Mouse (Mus musculus) embryonic facial prominence, embryonic 15.5 days (tissue): ENCODE measurements around the gene Clec2d. TPM values are rescaled to one million over a fixed set of nuclear protein-coding genes. Genes with fewer than 3 reads are reported as not detected.
"Not testable (repeated sequence)": the region's sequence is repeated elsewhere in the genome, so short reads cannot be mapped to it uniquely, and the experiment has no call there.

Source experiments
- ATAC-seq: fragments of 200-750 bp; cut with Nextera tagmentation; 2 replicates; pipeline ENCODE4 v1.8.0; 2017; ENCODE audit warnings: low read depth, moderate TSS enrichment; ENCODE audit not compliant: insufficient number of reproducible peaks, low FRiP score, low TSS enrichment
- H3K27ac ChIP-seq: fragments of 300-500 bp; sonication (generic); replicated peaks from 2 replicates; pipeline ENCODE4 v1.5.1; 2015; ENCODE audit warnings: mild to moderate bottlenecking, inconsistent platforms
- H3K27me3 ChIP-seq: fragments of 300-500 bp; sonication (generic); 2 replicates; pipeline ENCODE4 v1.6.1; 2015; ENCODE audit warnings: inconsistent platforms
- H3K36me3 ChIP-seq: fragments of 300-500 bp; sonication (generic); 2 replicates; pipeline ENCODE4 v1.6.1; 2015; ENCODE audit warnings: mild to moderate bottlenecking, inconsistent platforms
- H3K4me1 ChIP-seq: fragments of 300-500 bp; sonication (generic); 2 replicates; pipeline ENCODE4 v1.6.1; 2015; ENCODE audit warnings: inconsistent platforms
- H3K4me2 ChIP-seq: fragments of 300-500 bp; sonication (generic); replicated peaks from 2 replicates; pipeline ENCODE4 v1.6.1; 2015; ENCODE audit warnings: mild to moderate bottlenecking, inconsistent platforms
- H3K4me3 ChIP-seq: fragments of 300-500 bp; sonication (generic); replicated peaks from 2 replicates; pipeline ENCODE4 v1.5.1; 2015; ENCODE audit warnings: mild to moderate bottlenecking, inconsistent platforms
- H3K9ac ChIP-seq: fragments of 300-500 bp; sonication (generic); 2 replicates; pipeline ENCODE4 v1.6.1; 2015; ENCODE audit warnings: inconsistent platforms
- H3K9me3 ChIP-seq: fragments of 300-500 bp; sonication (generic); replicated peaks from 2 replicates; pipeline ENCODE4 v1.6.1; 2016; ENCODE audit warnings: inconsistent platforms
- WGBS: fragments of 180-500 bp; shearing (Covaris S2); methylation state at CpG from one replicate; pipeline ENCODE4 v1.1.7; 2015; 5-methylcytosine and 5-hydroxymethylcytosine counted together
- polyA plus RNA-seq: library from polyadenylated mRNA; unstranded; fragments of >200 nt; fragmentation: Nextera tagmentation; extraction: Ambion mirVana; gene quantifications from 2 replicates; pipeline ENCODE4 v1.2.1, GENCODE M21; 2015

Clec2d gene
- polyA plus RNA-seq, 1 experiment from 2014 or later: 0.80 TPM

DNA sequence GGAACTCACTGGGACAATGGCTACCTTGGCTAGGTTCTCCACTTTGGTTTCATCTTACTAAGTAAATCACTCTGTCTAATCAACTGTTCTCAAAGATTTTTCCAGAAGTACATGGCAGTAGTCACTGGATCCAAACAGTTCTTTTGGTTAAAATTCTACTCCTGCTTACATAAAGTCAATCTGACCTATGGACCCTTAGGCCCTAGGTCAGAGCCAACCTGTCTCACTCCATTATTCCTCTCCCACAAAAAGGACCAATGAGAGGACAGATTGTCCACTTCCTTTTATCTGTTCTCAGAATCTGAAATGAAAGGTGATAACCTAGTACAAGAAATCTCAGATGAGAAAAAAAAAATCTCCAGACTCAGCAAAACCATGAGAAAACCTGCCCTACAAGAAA, 4.8 kb upstream of the Clec2d start:
- ATAC-seq: no peak
- no peak overlapping the region for H3K4me3 ChIP-seq
- no peaks in the 10 kb centered on the region for H3K9me3 ChIP-seq

DNA sequence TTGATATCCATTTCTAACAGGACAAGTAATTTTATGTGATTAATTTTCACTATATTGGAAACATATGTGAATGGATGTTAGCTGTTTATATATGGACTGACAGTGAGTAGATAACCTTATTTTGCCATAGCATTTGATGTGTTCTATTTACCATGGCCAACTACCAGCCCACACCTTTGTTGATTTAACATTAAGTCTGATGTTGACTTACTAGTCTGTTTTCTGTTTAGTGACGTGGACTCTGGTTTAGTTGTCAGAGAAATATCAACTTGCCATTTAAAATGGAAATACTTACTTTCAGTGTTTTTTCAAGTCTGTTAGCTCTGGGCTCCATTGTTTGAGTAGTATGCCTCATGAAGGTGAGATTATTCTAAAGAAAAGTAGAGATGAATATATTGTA, 3.8 kb upstream of the Clec2d start:
- no peaks in the 10 kb centered on the region for H3K27me3 ChIP-seq
- no peak overlapping the region for H3K9ac ChIP-seq
- no peak for ATAC-seq
- no peak overlapping the region for H3K27ac ChIP-seq
- no peaks in the 10 kb centered on the region for H3K36me3 ChIP-seq
- H3K4me3 ChIP-seq: no peak overlapping the region
- H3K9me3 ChIP-seq: no peaks in the 10 kb centered on the region
- H3K4me1 ChIP-seq: no peaks in the 10 kb centered on the region
- no peak overlapping the region for H3K4me2 ChIP-seq
- WGBS: 60% methylated on average over 1 of the region's 1 CpGs

More for the DNA sequence above, 4.8 kb upstream of the Clec2d start:
- Histone ChIP-seq H3K27me3 (no peaks in the 10 kb centered on the region), H3K27ac (no peak overlapping the region), H3K36me3 (no peaks in the 10 kb centered on the region), H3K4me2 (no peak overlapping the region), H3K9ac (no peak overlapping the region), H3K4me1 (no peaks in the 10 kb centered on the region)

DNA sequence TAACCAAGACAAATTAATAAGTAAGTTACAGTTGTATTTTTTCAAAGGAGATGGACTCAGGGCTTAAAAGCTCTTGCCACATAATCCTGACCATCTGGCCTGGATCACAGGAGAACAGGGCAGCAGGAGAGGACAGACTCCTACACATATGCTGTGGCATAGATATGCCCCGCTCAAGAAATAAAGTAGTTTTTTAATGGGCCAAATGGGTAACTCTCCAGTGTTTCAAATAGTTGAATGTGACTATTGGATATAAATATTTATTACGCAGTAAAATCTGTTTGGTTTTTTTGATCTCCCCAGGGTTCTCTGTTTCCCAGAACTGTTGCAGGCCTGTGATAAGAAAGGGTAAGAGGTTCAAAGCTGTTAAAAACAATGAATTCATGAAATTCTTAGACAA, 1.1 kb upstream of the Clec2d start:
- Histone ChIP-seq H3K4me2 (no peak overlapping the region), H3K9me3 (no peaks in the 10 kb centered on the region), H3K4me3 (no peak overlapping the region), H3K4me1 (no peaks in the 10 kb centered on the region), H3K27me3 (no peaks in the 10 kb centered on the region), H3K27ac (no peak overlapping the region), H3K9ac (no peak overlapping the region), H3K36me3 (no peaks in the 10 kb centered on the region)
- ATAC-seq: no peak
- WGBS: 77% methylated on average over 2 of the region's 2 CpGs

DNA sequence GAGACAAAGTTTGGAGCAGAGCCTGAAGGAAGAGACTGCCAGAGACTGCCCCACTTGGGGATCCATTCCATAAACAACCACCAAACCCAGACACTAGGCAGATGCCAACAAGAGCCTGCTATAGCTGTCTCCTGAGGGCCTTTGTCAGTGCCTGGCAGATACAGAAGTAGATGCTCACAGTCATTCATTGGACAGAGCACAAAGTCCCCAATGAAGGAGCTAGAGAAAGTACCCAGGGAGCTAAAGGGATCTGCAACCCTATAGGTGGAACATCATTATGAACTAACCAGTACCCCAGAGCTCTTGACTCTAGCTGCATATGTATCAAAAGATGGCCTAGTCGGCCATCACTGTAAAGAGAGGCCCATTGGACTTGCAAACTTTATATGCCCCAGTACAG, 584 bp upstream of the Clec2d start:
- not testable (repeated sequence) for H3K4me2 ChIP-seq, H3K27ac ChIP-seq, H3K9me3 ChIP-seq, H3K9ac ChIP-seq, H3K4me1 ChIP-seq, H3K4me3 ChIP-seq, H3K27me3 ChIP-seq, H3K36me3 ChIP-seq, ATAC-seq
- WGBS: 79% methylated on average over 1 of the region's 1 CpGs

DNA sequence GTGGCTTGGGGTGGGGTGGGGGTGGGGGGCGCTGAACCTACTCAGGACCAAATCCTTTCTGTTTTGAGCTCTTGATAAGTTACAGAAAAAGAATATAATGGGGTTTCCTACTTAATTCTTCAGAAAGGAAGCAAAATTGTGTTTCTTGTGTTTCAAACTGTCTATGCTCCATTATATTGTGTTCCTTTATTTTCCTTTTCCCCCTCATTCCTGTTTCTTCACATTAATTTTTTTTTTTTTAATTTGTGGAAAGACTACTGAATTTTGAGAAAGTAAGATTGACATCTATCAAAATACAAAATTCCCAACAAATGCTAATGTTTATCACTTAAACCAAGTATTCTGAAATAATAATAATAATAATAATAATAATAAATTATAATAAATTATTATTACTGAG, 834 bp downstream of the Clec2d start:
- peak overlapping the region; percentile 51 for H3K4me2 ChIP-seq
- WGBS: 0% methylated on average over 1 of the region's 1 CpGs
- H3K27ac ChIP-seq: peak overlapping the region; percentile 94
- H3K27me3 ChIP-seq: no peaks in the 10 kb centered on the region
- ATAC-seq: no peak
- no peaks in the 10 kb centered on the region for H3K9me3 ChIP-seq
- H3K4me3 ChIP-seq: peak overlapping the region; percentile 50
- H3K36me3 ChIP-seq: peaks cover 9% of the 10 kb centered on the region; the same call in 1 of the 2 replicates
- no peaks in the 10 kb centered on the region for H3K4me1 ChIP-seq
- H3K9ac ChIP-seq: no peak overlapping the region

DNA sequence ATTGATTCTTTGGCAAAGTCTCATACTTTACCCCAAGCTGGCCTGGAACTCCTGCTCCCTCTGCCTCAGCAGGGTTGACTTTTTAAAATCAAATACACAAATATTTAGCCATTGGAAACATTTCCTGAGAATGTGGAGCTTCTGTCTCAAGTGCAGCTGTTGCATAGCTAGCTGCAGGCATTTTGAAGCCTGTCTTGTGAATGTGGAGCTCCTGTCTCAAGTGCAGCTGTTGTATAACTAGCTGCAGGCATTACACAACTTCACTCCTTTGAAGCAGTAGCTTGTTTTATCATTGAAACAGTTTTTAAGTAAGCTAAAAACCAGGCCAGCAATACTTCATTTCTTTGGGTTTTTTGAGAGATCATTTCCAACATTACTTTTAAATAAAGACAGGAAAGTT, 1.3 kb downstream of the Clec2d start:
- Histone ChIP-seq H3K4me1 (no peaks in the 10 kb centered on the region), H3K27me3 (no peaks in the 10 kb centered on the region), H3K9me3 (no peaks in the 10 kb centered on the region), H3K36me3 (peaks cover 9% of the 10 kb centered on the region; the same call in 1 of the 2 replicates), H3K27ac (peak overlapping the region; percentile 65), H3K9ac (no peak overlapping the region), H3K4me3 (peak overlapping the region; percentile 31), H3K4me2 (peak overlapping the region; percentile 39)
- no peak for ATAC-seq

DNA sequence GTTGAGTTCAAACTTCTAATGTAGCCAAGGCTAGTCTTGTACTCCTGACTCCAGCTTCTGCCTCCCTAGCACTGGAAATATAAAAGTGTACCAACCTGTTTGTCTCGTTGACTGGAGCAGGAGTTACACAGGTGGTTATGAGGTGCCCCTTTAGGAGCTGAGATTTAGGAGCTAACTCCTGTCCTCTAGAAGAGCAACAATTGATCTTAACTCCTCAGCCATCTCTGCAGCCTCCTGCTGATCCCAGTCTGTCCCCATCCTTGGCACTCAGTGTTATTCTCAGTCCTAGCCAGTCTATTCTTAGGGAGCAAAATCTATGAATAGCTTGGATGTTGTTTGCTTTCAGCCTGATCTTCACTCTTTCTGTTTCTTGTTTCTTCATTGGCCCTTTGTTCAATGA, 2.1 kb downstream of the Clec2d start:
- no peak overlapping the region; the same call in 1 of the 2 replicates for H3K27ac ChIP-seq
- H3K4me3 ChIP-seq: peak overlapping the region; percentile 9; the same call in 1 of the 2 replicates
- WGBS: 55% methylated on average over 1 of the region's 1 CpGs
- ATAC-seq: no peak
- no peaks in the 10 kb centered on the region for H3K27me3 ChIP-seq
- peaks cover 9% of the 10 kb centered on the region; the same call in 1 of the 2 replicates for H3K36me3 ChIP-seq
- no peak overlapping the region for H3K9ac ChIP-seq
- no peaks in the 10 kb centered on the region for H3K9me3 ChIP-seq
- H3K4me2 ChIP-seq: peak overlapping the region; percentile 31
- no peaks in the 10 kb centered on the region for H3K4me1 ChIP-seq

DNA sequence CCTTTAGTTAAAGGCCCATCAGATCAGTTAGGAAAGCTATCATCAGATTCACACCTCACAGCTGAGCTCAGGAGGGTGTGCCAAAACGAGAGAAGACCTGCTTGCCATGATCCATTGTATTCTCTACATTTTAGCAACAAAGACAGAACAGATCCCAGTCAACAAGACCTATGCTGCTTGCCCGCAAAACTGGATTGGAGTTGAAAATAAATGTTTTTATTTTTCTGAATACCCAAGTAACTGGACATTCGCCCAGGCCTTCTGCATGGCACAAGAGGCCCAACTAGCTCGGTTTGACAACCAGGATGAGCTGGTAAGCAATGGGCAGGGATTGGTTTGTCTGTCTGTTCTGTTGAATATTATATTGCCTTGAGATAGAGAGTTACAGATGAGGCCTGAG, 3.6 kb downstream of the Clec2d start:
- H3K36me3 ChIP-seq, H3K9me3 ChIP-seq, H3K27ac ChIP-seq, H3K27me3 ChIP-seq, H3K9ac ChIP-seq, H3K4me3 ChIP-seq, ATAC-seq, H3K4me1 ChIP-seq, H3K4me2 ChIP-seq: not testable (repeated sequence)
- WGBS: 88% methylated on average over 4 of the region's 4 CpGs

DNA sequence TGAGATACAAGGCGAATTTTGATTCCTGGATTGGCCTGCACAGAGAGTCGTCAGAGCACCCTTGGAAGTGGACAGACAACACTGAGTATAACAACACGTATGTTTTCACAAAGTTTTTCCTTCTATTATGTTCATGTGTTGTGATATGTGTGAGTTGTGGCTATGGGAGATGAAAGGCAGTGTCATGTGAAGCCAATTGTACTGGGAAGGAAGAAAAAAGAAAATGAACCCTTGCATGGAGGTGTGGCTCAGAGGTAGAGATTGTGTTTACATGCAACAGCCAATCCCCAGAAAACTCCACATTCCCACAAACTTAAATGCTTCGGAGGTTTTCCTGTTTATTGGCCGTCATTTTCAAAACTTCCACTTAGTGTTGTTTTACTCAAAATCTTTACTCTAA, 4.4 kb downstream of the Clec2d start:
- H3K4me3 ChIP-seq: no peak overlapping the region
- no peak for ATAC-seq
- H3K27ac ChIP-seq: no peak overlapping the region
- whole genome bisulfite sequencing: 76% methylated on average over 5 of the region's 5 CpGs
- no peak overlapping the region for H3K4me2 ChIP-seq
- H3K36me3 ChIP-seq: peaks cover 9% of the 10 kb centered on the region; the same call in 1 of the 2 replicates
- no peaks in the 10 kb centered on the region for H3K9me3 ChIP-seq
- no peak overlapping the region for H3K9ac ChIP-seq
- H3K27me3 ChIP-seq: no peaks in the 10 kb centered on the region
- no peaks in the 10 kb centered on the region for H3K4me1 ChIP-seq

DNA sequence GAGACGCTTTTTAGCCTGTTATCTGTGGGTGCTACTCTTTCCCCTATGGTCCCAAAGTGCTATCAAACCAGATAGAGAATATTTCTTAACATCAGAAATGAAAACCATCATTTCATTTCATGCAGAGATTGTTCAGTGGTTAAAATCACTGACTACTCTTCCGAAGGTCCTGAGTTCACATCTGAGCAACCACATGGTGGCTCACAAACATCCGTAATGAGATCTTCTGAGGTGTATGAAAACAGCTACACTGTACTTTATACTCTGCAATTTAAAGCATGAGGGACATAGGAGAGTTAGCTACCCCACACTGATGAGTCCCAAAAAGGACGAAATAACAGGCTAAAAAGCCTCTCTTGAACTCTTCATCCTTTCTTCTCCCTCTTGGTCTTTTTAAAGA, 5.6 kb downstream of the Clec2d start:
- Histone ChIP-seq H3K4me3 (no peak overlapping the region), H3K27me3 (no peaks in the 10 kb centered on the region), H3K9ac (no peak overlapping the region), H3K4me2 (no peak overlapping the region), H3K9me3 (no peaks in the 10 kb centered on the region), H3K4me1 (no peaks in the 10 kb centered on the region), H3K36me3 (peaks cover 9% of the 10 kb centered on the region; the same call in 1 of the 2 replicates), H3K27ac (no peak overlapping the region)
- no peak for ATAC-seq
- WGBS: 84% methylated on average over 4 of the region's 4 CpGs

DNA sequence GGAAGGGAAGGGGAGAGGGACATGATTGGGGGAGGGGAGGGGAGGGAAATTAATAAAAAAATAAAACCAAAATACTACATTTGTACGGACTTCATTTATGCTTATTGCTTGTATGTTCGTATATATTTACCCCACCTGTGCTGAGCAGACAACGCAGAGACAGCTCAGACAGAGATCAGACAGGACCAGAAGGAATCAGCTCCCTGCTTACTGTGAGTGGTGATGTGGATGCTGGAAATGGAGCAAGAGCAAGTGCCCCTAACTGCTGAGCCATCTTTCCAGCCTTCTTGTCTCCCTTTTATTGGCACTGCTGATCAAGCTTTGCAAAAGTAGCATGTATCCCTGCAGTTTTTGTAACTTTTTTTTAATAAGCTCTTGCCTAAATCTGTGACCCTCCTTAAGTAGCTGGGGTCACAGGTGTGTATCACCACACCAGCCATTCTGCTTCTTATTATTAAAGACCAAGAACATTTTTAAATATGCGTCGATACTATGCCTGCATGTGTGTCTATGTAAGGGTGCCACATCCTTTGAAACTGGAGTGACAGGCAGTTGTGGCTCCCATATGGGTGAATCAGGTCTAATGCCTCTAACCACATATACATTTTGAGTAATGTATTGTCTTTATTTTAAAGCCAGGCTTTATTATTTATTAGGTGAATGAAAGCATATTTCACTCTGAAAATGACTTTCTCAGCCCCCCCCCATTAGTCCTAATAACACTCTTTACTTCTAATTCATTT, 6.2 kb downstream of the Clec2d start:
- WGBS: 92% methylated on average over 5 of the region's 5 CpGs
- Histone ChIP-seq H3K27me3 (no peaks in the 10 kb centered on the region), H3K9ac (no peak overlapping the region), H3K9me3 (no peaks in the 10 kb centered on the region), H3K4me3 (no peak overlapping the region), H3K4me2 (no peak overlapping the region), H3K36me3 (peaks cover 9% of the 10 kb centered on the region; the same call in 1 of the 2 replicates), H3K27ac (no peak overlapping the region), H3K4me1 (no peaks in the 10 kb centered on the region)
- ATAC-seq: no peak

DNA sequence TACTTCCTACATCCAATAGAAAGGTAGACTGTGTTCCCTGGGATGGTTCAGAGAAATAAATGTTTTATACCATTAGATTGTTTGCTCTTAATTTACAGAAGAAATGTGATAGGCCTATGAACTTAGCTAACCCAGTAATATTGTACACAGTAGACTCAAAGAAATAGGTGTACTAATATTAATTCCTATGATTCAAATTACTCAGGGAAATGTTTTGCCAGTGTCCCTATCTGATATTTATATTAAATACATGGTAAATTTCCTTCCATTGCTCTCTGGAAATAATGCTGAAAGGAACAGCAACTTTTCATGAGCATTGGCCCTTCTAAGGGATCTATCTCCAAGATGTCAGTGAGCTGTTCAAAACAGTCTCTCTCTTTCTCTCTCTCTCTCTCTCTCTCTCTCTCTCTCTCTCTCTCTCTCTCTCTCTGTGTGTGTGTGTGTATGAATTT, 6.8 kb downstream of the Clec2d start:
- no peak for ATAC-seq
- H3K4me3 ChIP-seq: no peak overlapping the region
- no peak overlapping the region for H3K4me2 ChIP-seq
- no peak overlapping the region for H3K27ac ChIP-seq
- peaks cover 9% of the 10 kb centered on the region; the same call in 1 of the 2 replicates for H3K36me3 ChIP-seq
- no peak overlapping the region for H3K9ac ChIP-seq
- no peaks in the 10 kb centered on the region for H3K9me3 ChIP-seq
- no peaks in the 10 kb centered on the region for H3K27me3 ChIP-seq
- H3K4me1 ChIP-seq: no peaks in the 10 kb centered on the region
